25 mouse cellular contexts compared by ENCODE assay signal in genomic region chr7:96385850-96386249, GRCm38 (mm10).
"Had no signal": no experiment of that assay in that cellular context is flagged by ENCODE, and none has a peak within 500 bp of the region (broad histone marks: within the 10 kb centered on the region; RNA-seq: fewer than 3 reads in every experiment).

No protein-coding gene starts in this region.

- H3K27ac ChIP-seq: heart, embryonic 13.5 days; heart, embryonic 15.5 days; hindbrain, embryonic 13.5 days; hindbrain, embryonic 15.5 days; hindbrain, postnatal 0 days; kidney, postnatal 0 days; limb, embryonic 13.5 days; limb, embryonic 15.5 days; liver, embryonic 12.5 days; liver, embryonic 14.5 days had no signal

- H3K9ac ChIP-seq: heart, embryonic 13.5 days; heart, embryonic 15.5 days; hindbrain, embryonic 13.5 days; hindbrain, embryonic 15.5 days; limb, embryonic 13.5 days; limb, embryonic 15.5 days; liver, embryonic 12.5 days; liver, embryonic 14.5 days had no signal

- H3K36me3 ChIP-seq: heart, embryonic 13.5 days; heart, embryonic 15.5 days; hindbrain, embryonic 13.5 days; hindbrain, embryonic 15.5 days; limb, embryonic 13.5 days; limb, embryonic 15.5 days; liver, embryonic 12.5 days had no signal

- H3K27me3 ChIP-seq: heart, embryonic 13.5 days; heart, embryonic 15.5 days; hindbrain, embryonic 13.5 days; hindbrain, embryonic 15.5 days; limb, embryonic 13.5 days; limb, embryonic 15.5 days; liver, embryonic 12.5 days had no signal

- H3K4me1 ChIP-seq: heart, embryonic 13.5 days; heart, embryonic 15.5 days; liver, embryonic 12.5 days had no signal

- H3K9me3 ChIP-seq: heart, embryonic 13.5 days; heart, embryonic 15.5 days; hindbrain, embryonic 13.5 days; hindbrain, embryonic 15.5 days; limb, embryonic 13.5 days; limb, embryonic 15.5 days; liver, embryonic 12.5 days had no signal

- DNase-seq: gastrocnemius, postnatal 14 days; gastrocnemius, postnatal 36 days; heart, adult 18-20 months; heart, postnatal 14 days; heart, postnatal 36 days; kidney, adult 11 months; kidney, adult 2 months; kidney, adult 9 months; kidney, postnatal 14 days; kidney, postnatal 36 days; layer of hippocampus, adult 9-11 months; layer of hippocampus, postnatal 36 days; left cerebral cortex, postnatal 4 days had no signal

- H3K4me3 ChIP-seq: heart, embryonic 13.5 days; heart, embryonic 15.5 days; hindbrain, embryonic 13.5 days; hindbrain, embryonic 15.5 days; limb, embryonic 13.5 days; limb, embryonic 15.5 days; liver, embryonic 12.5 days had no signal

- ATAC-seq: hindbrain, postnatal 0 days; intestine, embryonic 16.5 days; liver, embryonic 12.5 days had no signal

- H3K4me2 ChIP-seq: heart, embryonic 11.5 days; heart, embryonic 13.5 days; heart, embryonic 15.5 days; hindbrain, embryonic 13.5 days; hindbrain, embryonic 15.5 days; limb, embryonic 13.5 days; limb, embryonic 15.5 days; liver, embryonic 12.5 days had no signal
